Mouse (Mus musculus) lung, embryonic 14.5 days (tissue): Measurements from ENCODE around the gene Fbxo47. TPM values are rescaled to one million over a fixed set of nuclear protein-coding genes. Genes with fewer than 3 reads are reported as not detected.

Experiments used
- ATAC-seq: fragments of 200-750 bp; cut with Nextera tagmentation; 2 replicates; pipeline ENCODE4 v1.8.0; 2017; ENCODE audit warnings: mild to moderate bottlenecking, moderate TSS enrichment, moderate library complexity; ENCODE audit not compliant: insufficient read depth
- DNase-seq: peaks from one replicate; pipeline ENCODE4 v3.0.0-alpha.2; 2015
- H3K27ac ChIP-seq: fragments of 300-500 bp; sonication (generic); 2 replicates; pipeline ENCODE4 v1.5.1; 2014; ENCODE audit warnings: low read depth, mild to moderate bottlenecking, moderate library complexity
- H3K27me3 ChIP-seq: fragments of 300-500 bp; sonication (generic); 2 replicates; pipeline ENCODE4 v1.6.1; 2014; ENCODE audit warnings: low read length, control low read depth; ENCODE audit not compliant: insufficient read depth
- H3K36me3 ChIP-seq: fragments of 300-500 bp; sonication (generic); 2 replicates; pipeline ENCODE4 v1.6.1; 2014; ENCODE audit warnings: control low read depth; ENCODE audit not compliant: insufficient read depth
- H3K4me1 ChIP-seq: fragments of 300-500 bp; sonication (generic); 2 replicates; pipeline ENCODE4 v1.6.1; 2014; ENCODE audit warnings: antibody characterized with exemption, control low read depth; ENCODE audit not compliant: insufficient read depth
- H3K4me2 ChIP-seq: fragments of 300-500 bp; sonication (generic); 2 replicates; pipeline ENCODE4 v1.6.1; 2014; ENCODE audit warnings: mild to moderate bottlenecking
- H3K4me3 ChIP-seq: fragments of 300-500 bp; sonication (generic); 2 replicates; pipeline ENCODE4 v1.5.1; 2014; ENCODE audit warnings: low read depth, low read length
- H3K9ac ChIP-seq: fragments of 300-500 bp; sonication (generic); 2 replicates; pipeline ENCODE4 v1.6.1; 2014
- H3K9me3 ChIP-seq: fragments of 300-500 bp; sonication (generic); 2 replicates; pipeline ENCODE4 v1.6.1; 2016; ENCODE audit warnings: low read depth, low read length, control low read depth
- CTCF ChIP-seq: IDR thresholded peaks from 2 replicates; pipeline ENCODE4 v1.5.1; 2016; ENCODE audit warnings: antibody characterized with exemption, low read depth
- WGBS: fragments of 180-500 bp; shearing (Covaris S2); extraction: QIAGEN DNeasy Blood & Tissue Kit; methylation state at CpG from one replicate; pipeline ENCODE4 v1.1.7; 2014; 5-methylcytosine and 5-hydroxymethylcytosine counted together
- polyA plus RNA-seq: library from polyadenylated mRNA; unstranded; fragments of >200 nt; fragmentation: Nextera tagmentation; extraction: Ambion mirVana; gene quantifications from 2 replicates; pipeline ENCODE4 v1.2.1, GENCODE M21; 2014

Fbxo47 gene
- polyA plus RNA-seq, 1 experiment from 2014 or later = 0.84 TPM

- WGBS = 77% methylated on average over 14 of the region's 14 CpGs
- ATAC-seq = no peak
- no peak for TF ChIP-seq CTCF
Observed at GRCm38 (mm10) chr11:97913111-97913510, 29.2 kb upstream of the Fbxo47 start.

DNA sequence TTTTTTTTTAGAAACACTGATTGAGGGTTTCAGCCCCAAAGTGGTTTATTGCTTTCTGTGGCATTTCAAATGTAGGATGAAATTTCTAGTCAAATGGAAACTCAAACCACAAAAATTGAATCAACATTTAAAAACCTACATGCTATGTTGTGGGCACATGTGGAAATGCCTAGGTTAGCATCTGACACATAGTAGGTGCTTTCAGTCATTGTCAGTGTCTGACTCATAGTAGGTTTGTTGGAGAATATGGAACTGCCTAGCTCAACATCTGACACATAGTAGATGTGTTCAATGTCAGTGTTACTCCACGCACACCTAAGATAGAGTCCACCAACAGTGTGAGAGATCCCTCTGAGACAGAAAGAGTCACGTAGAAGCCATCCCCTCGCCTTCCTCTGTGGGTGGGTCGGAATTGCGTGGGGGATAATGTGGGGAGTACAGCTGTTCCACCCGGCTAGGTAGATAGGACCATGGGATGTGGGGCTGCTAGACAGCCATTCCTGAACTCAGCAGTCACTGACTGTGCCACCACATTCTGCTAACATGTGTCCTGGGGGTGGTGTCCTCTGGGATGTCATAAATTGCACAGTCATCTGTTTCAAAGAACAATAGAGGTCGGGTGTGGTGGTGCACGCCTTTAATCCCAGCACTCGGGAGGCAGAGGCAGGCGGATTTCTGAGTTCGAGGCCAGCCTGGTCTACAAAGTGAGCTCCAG lies 24.8 kb upstream of the Fbxo47 start:
- H3K27me3 ChIP-seq = no peaks in the 10 kb centered on the region
- no peak for TF ChIP-seq CTCF
- no peaks in the 10 kb centered on the region for H3K36me3 ChIP-seq
- no peak overlapping the region for H3K27ac ChIP-seq
- whole genome bisulfite sequencing = 88% methylated on average over 11 of the region's 11 CpGs
- H3K4me1 ChIP-seq = no peaks in the 10 kb centered on the region
- DNase-seq (no peak), ATAC-seq (no peak)
- H3K9me3 ChIP-seq = no peaks in the 10 kb centered on the region
- H3K9ac ChIP-seq = no peak overlapping the region
- no peak overlapping the region for H3K4me3 ChIP-seq
- H3K4me2 ChIP-seq = no peak overlapping the region

More at GRCm38 (mm10) chr11:97913111-97913510, 29.2 kb upstream of the Fbxo47 start:
- Histone ChIP-seq H3K27me3 (no peaks in the 10 kb centered on the region), H3K36me3 (no peaks in the 10 kb centered on the region), H3K27ac (no peak overlapping the region), H3K9ac (no peak overlapping the region), H3K9me3 (no peaks in the 10 kb centered on the region), H3K4me2 (no peak overlapping the region), H3K4me1 (no peaks in the 10 kb centered on the region), H3K4me3 (no peak overlapping the region)
- no peak for DNase-seq

GRCm38 (mm10) chr11:97907935-97908334 lies 24.0 kb upstream of the Fbxo47 start:
- no peak overlapping the region for H3K9ac ChIP-seq
- WGBS = 67% methylated on average over 5 of the region's 5 CpGs
- H3K36me3 ChIP-seq = no peaks in the 10 kb centered on the region
- no peak for ATAC-seq
- H3K27me3 ChIP-seq = no peaks in the 10 kb centered on the region
- no peaks in the 10 kb centered on the region for H3K4me1 ChIP-seq
- H3K9me3 ChIP-seq = no peaks in the 10 kb centered on the region
- no peak for TF ChIP-seq CTCF
- H3K4me3 ChIP-seq = no peak overlapping the region
- H3K27ac ChIP-seq = no peak overlapping the region
- no peak for DNase-seq
- no peak overlapping the region for H3K4me2 ChIP-seq

DNA sequence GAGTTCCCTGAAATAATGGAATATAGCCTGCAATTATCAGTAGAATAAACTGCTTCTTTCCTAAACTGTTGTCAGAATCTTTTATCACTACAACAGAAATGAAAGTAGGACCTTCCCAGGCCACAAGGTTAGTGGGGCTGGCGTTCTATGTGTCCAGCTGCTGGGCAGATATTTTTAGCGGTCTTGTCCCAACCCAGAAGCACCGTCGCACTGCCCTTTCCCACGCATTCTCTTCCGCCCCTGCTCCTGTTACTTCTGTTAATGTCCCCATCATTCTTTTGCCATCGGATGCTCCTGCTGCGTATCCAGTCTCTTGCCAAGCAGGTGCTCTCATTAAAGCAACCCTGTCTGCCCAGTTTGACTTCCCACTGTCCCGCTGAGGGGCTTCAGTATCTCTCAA lies 23.0 kb upstream of the Fbxo47 start:
- Histone ChIP-seq H3K4me3 (no peak overlapping the region), H3K27ac (no peak overlapping the region), H3K9ac (no peak overlapping the region), H3K27me3 (no peaks in the 10 kb centered on the region), H3K4me2 (no peak overlapping the region), H3K36me3 (no peaks in the 10 kb centered on the region), H3K9me3 (no peaks in the 10 kb centered on the region), H3K4me1 (no peaks in the 10 kb centered on the region)
- TF ChIP-seq CTCF = no peak
- no peak for DNase-seq
- WGBS = 81% methylated on average over 9 of the region's 9 CpGs
- no peak for ATAC-seq

GRCm38 (mm10) chr11:97905941-97906340 lies 22.0 kb upstream of the Fbxo47 start:
- ATAC-seq = no peak

GRCm38 (mm10) chr11:97905540-97905939 lies 21.6 kb upstream of the Fbxo47 start:
- H3K4me2 ChIP-seq = no peak overlapping the region
- H3K9me3 ChIP-seq = no peaks in the 10 kb centered on the region
- 87% methylated on average over 2 of the region's 2 CpGs for WGBS
- H3K36me3 ChIP-seq = no peaks in the 10 kb centered on the region
- no peak overlapping the region for H3K4me3 ChIP-seq
- no peak overlapping the region for H3K9ac ChIP-seq
- TF ChIP-seq CTCF = no peak
- no peaks in the 10 kb centered on the region for H3K27me3 ChIP-seq
- H3K4me1 ChIP-seq = no peaks in the 10 kb centered on the region
- DNase-seq = no peak
- H3K27ac ChIP-seq = no peak overlapping the region
- ATAC-seq = no peak

More at GRCm38 (mm10) chr11:97905941-97906340, 22.0 kb upstream of the Fbxo47 start:
- Histone ChIP-seq H3K9me3 (no peaks in the 10 kb centered on the region), H3K4me1 (no peaks in the 10 kb centered on the region), H3K4me2 (no peak overlapping the region), H3K36me3 (no peaks in the 10 kb centered on the region), H3K27me3 (no peaks in the 10 kb centered on the region), H3K4me3 (no peak overlapping the region), H3K27ac (no peak overlapping the region), H3K9ac (no peak overlapping the region)
- no peak for TF ChIP-seq CTCF
- WGBS = 52% methylated on average over 2 of the region's 2 CpGs
- no peak for DNase-seq

DNA sequence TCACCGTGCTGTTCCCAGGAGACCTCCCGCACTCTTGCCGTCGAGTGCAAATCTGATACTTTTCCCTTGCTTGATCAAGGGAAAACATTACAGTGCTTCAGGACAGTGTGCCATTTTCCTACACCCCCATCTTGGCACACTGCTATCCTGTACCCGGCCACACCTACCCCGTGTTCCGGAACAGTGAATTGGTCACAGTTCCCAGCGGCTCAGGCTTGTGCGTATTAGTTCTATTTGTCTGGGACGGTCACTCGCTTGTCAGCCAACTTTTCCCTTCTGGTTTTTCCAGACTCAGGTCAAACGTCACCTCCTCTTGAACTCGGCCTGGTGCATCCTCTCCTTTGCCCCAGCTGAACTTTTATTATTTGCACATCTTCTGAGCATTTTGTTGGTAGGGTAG lies 20.8 kb upstream of the Fbxo47 start:
- WGBS = 82% methylated on average over 13 of the region's 13 CpGs
- TF ChIP-seq CTCF = no peak
- DNase-seq = no peak

More for the DNA sequence above, 20.8 kb upstream of the Fbxo47 start:
- Histone ChIP-seq H3K9me3 (no peaks in the 10 kb centered on the region), H3K27me3 (no peaks in the 10 kb centered on the region), H3K27ac (no peak overlapping the region), H3K4me1 (no peaks in the 10 kb centered on the region), H3K4me3 (no peak overlapping the region), H3K9ac (no peak overlapping the region), H3K36me3 (no peaks in the 10 kb centered on the region), H3K4me2 (no peak overlapping the region)
- no peak for ATAC-seq
